Mouse (Mus musculus) midbrain, postnatal 0 days (tissue): Measurements from ENCODE around the gene Tepsin. TPM values are rescaled to one million over a fixed set of nuclear protein-coding genes. Genes with fewer than 3 reads are reported as not detected.

ENCODE experiments used
- ATAC-seq: fragments of 200-750 bp; cut with Nextera tagmentation; 2 replicates; pipeline ENCODE4 v1.8.0; 2017; ENCODE audit warnings: moderate number of reproducible peaks, mild to moderate bottlenecking, moderate TSS enrichment, moderate library complexity; ENCODE audit not compliant: low FRiP score
- DNase-seq: peaks from one replicate; pipeline ENCODE4 v3.0.0-alpha.2; 2015; ENCODE audit warnings: low spot score
- H3K27ac ChIP-seq: fragments of 300-500 bp; sonication (generic); 2 replicates; pipeline ENCODE4 v1.5.1; 2014; ENCODE audit warnings: low read depth, mild to moderate bottlenecking, low read length, mixed read lengths
- H3K27me3 ChIP-seq: fragments of 300-500 bp; sonication (generic); 2 replicates; pipeline ENCODE4 v1.6.1; 2014; ENCODE audit warnings: low read length, control low read depth, mixed read lengths; ENCODE audit not compliant: insufficient read depth
- H3K36me3 ChIP-seq: fragments of 300-500 bp; sonication (generic); 2 replicates; pipeline ENCODE4 v1.6.1; 2014; ENCODE audit warnings: low read length, control low read depth, mixed read lengths; ENCODE audit not compliant: insufficient read depth
- H3K4me1 ChIP-seq: fragments of 300-500 bp; sonication (generic); 2 replicates; pipeline ENCODE4 v1.6.1; 2014; ENCODE audit warnings: mild to moderate bottlenecking, control low read depth, antibody characterized with exemption, low read length, mixed read lengths; ENCODE audit not compliant: insufficient read depth
- H3K4me2 ChIP-seq: fragments of 300-500 bp; sonication (generic); 2 replicates; pipeline ENCODE4 v1.6.1; 2014; ENCODE audit warnings: low read depth, mild to moderate bottlenecking, low read length, mixed read lengths; ENCODE audit not compliant: poor library complexity, severe bottlenecking
- H3K4me3 ChIP-seq: fragments of 300-500 bp; sonication (generic); 2 replicates; pipeline ENCODE4 v1.5.1; 2014; ENCODE audit warnings: low read depth, mild to moderate bottlenecking, low read length, moderate library complexity
- H3K9ac ChIP-seq: fragments of 300-500 bp; sonication (generic); replicated peaks from 2 replicates; pipeline ENCODE4 v1.6.1; 2014; ENCODE audit warnings: mild to moderate bottlenecking, low read length, moderate library complexity, mixed read lengths; ENCODE audit not compliant: poor library complexity, severe bottlenecking
- H3K9me3 ChIP-seq: fragments of 300-500 bp; sonication (generic); 2 replicates; pipeline ENCODE4 v1.6.1; 2016; ENCODE audit warnings: low read length, control low read depth
- CTCF ChIP-seq: IDR thresholded peaks from 2 replicates; pipeline ENCODE4 v1.5.1; 2016; ENCODE audit warnings: antibody characterized with exemption, mild to moderate bottlenecking
- WGBS: fragments of 180-500 bp; shearing (Covaris S2); extraction: QIAGEN DNeasy Blood & Tissue Kit; methylation state at CpG from one replicate; pipeline ENCODE4 v1.1.7; 2014; 5-methylcytosine and 5-hydroxymethylcytosine counted together
- polyA plus RNA-seq: library from polyadenylated mRNA; unstranded; fragments of >200 nt; fragmentation: Nextera tagmentation; extraction: Ambion mirVana; gene quantifications from 2 replicates; pipeline ENCODE4 v1.2.1, GENCODE M21; 2015
- total RNA-seq: library from RNA; depleted of rRNA; stranded (reverse); fragments of >200 nt; gene quantifications from 2 replicates; pipeline ENCODE4 v1.2.3, GENCODE M21; 2014

Tepsin gene
- total and polyA plus RNA-seq, 2 experiments from 2014 or later, result 14.9 to 32.1 TPM

- Histone ChIP-seq H3K27me3 (no peaks in the 10 kb centered on the region), H3K4me2 (no peak overlapping the region), H3K4me1 (no peaks in the 10 kb centered on the region), H3K9ac (no peak overlapping the region), H3K4me3 (no peak overlapping the region), H3K36me3 (peaks cover 80% of the 10 kb centered on the region), H3K27ac (no peak overlapping the region; the same call in 1 of the 2 replicates), H3K9me3 (no peaks in the 10 kb centered on the region)
- ATAC-seq (no peak), DNase-seq (no peak)
- 89% methylated on average over 27 of the region's 27 CpGs for WGBS
- no peak for TF ChIP-seq CTCF
Measured at GRCm38 (mm10) chr11:120070286-120070930, 28.1 kb downstream of the Tepsin start.

- H3K27me3 ChIP-seq, result no peaks in the 10 kb centered on the region
- no peaks in the 10 kb centered on the region for H3K4me1 ChIP-seq
- H3K4me3 ChIP-seq, result no peak overlapping the region
- H3K4me2 ChIP-seq, result no peak overlapping the region
- ATAC-seq, result no peak
- WGBS, result 58% methylated on average over 11 of the region's 11 CpGs
- no peak overlapping the region for H3K9ac ChIP-seq
- no peaks in the 10 kb centered on the region for H3K9me3 ChIP-seq
- H3K27ac ChIP-seq, result no peak overlapping the region
- DNase-seq, result no peak
- TF ChIP-seq CTCF, result no peak
- H3K36me3 ChIP-seq, result peaks cover 78% of the 10 kb centered on the region
Measured at GRCm38 (mm10) chr11:120069261-120069660, 29.3 kb downstream of the Tepsin start.

GRCm38 (mm10) chr11:120067834-120068233, 30.7 kb downstream of the Tepsin start:
- DNase-seq (peak; percentile 53), ATAC-seq (0 out of 2 replicates have a peak, but pooled peaks have one; percentile 8)
- H3K4me2 ChIP-seq, result no peak overlapping the region
- H3K4me3 ChIP-seq, result no peak overlapping the region
- H3K27me3 ChIP-seq, result no peaks in the 10 kb centered on the region
- no peak overlapping the region for H3K27ac ChIP-seq
- WGBS, result 58% methylated on average over 17 of the region's 17 CpGs
- no peaks in the 10 kb centered on the region for H3K9me3 ChIP-seq
- H3K9ac ChIP-seq, result no peak overlapping the region
- TF ChIP-seq CTCF, result peak; percentile 61
- no peaks in the 10 kb centered on the region for H3K4me1 ChIP-seq
- peaks cover 80% of the 10 kb centered on the region for H3K36me3 ChIP-seq

- no peaks in the 10 kb centered on the region for H3K4me1 ChIP-seq
- peaks cover 55% of the 10 kb centered on the region for H3K36me3 ChIP-seq
- H3K9ac ChIP-seq, result no peak overlapping the region
- H3K27me3 ChIP-seq, result no peaks in the 10 kb centered on the region
- H3K4me2 ChIP-seq, result no peak overlapping the region
- no peak overlapping the region for H3K4me3 ChIP-seq
- ATAC-seq, result 0 out of 2 replicates have a peak, but pooled peaks have one; percentile 11
- 40% methylated on average over 10 of the region's 10 CpGs for WGBS
- H3K27ac ChIP-seq, result no peak overlapping the region
- no peak for DNase-seq
- peak; percentile 77 for TF ChIP-seq CTCF
- no peaks in the 10 kb centered on the region for H3K9me3 ChIP-seq
Measured at GRCm38 (mm10) chr11:120065291-120065690, 33.2 kb downstream of the Tepsin start.

GRCm38 (mm10) chr11:120064668-120065040, 33.9 kb downstream of the Tepsin start:
- DNase-seq, result no peak
- H3K4me1 ChIP-seq, result no peaks in the 10 kb centered on the region
- H3K36me3 ChIP-seq, result peaks cover 49% of the 10 kb centered on the region
- no peak overlapping the region for H3K4me3 ChIP-seq
- H3K4me2 ChIP-seq, result no peak overlapping the region
- H3K9ac ChIP-seq, result no peak overlapping the region
- H3K27me3 ChIP-seq, result no peaks in the 10 kb centered on the region
- ATAC-seq, result 0 out of 2 replicates have a peak, but pooled peaks have one; percentile 11
- no peak for TF ChIP-seq CTCF
- 90% methylated on average over 11 of the region's 11 CpGs for WGBS
- no peaks in the 10 kb centered on the region for H3K9me3 ChIP-seq
- H3K27ac ChIP-seq, result no peak overlapping the region

GRCm38 (mm10) chr11:120064006-120064667, 34.4 kb downstream of the Tepsin start:
- WGBS, result 86% methylated on average over 13 of the region's 13 CpGs
- DNase-seq (no peak), ATAC-seq (no peak)
- Histone ChIP-seq H3K4me1 (no peaks in the 10 kb centered on the region), H3K4me3 (no peak overlapping the region), H3K27ac (no peak overlapping the region), H3K4me2 (no peak overlapping the region), H3K9me3 (no peaks in the 10 kb centered on the region), H3K9ac (no peak overlapping the region), H3K27me3 (no peaks in the 10 kb centered on the region), H3K36me3 (peaks cover 47% of the 10 kb centered on the region)
- TF ChIP-seq CTCF, result no peak
